Mouse (Mus musculus) stomach, postnatal 0 days (tissue): Measurements from ENCODE around the gene Ap1s3. TPM values are rescaled to one million over a fixed set of nuclear protein-coding genes. Genes with fewer than 3 reads are reported as not detected.

ENCODE experiments used
- ATAC-seq: fragments of 200-750 bp; cut with Nextera tagmentation; 2 replicates; pipeline ENCODE4 v1.8.0; 2017; ENCODE audit not compliant: low FRiP score, low TSS enrichment
- DNase-seq: peaks from one replicate; pipeline ENCODE4 v3.0.0-alpha.2; 2016; ENCODE audit warnings: low spot score
- H3K27ac ChIP-seq: fragments of 300-500 bp; sonication (generic); replicated peaks from 2 replicates; pipeline ENCODE4 v1.5.1; 2014; ENCODE audit warnings: mild to moderate bottlenecking, control low read depth
- H3K27me3 ChIP-seq: fragments of 300-500 bp; sonication (generic); 2 replicates; pipeline ENCODE4 v1.6.1; 2014; ENCODE audit warnings: low read length; ENCODE audit not compliant: control insufficient read depth, insufficient read depth
- H3K36me3 ChIP-seq: fragments of 300-500 bp; sonication (generic); 2 replicates; pipeline ENCODE4 v1.6.1; 2014; ENCODE audit warnings: low read length, mixed read lengths; ENCODE audit not compliant: control insufficient read depth, insufficient read depth
- H3K4me1 ChIP-seq: fragments of 300-500 bp; sonication (generic); replicated peaks from 2 replicates; pipeline ENCODE4 v1.6.1; 2014; ENCODE audit warnings: antibody characterized with exemption; ENCODE audit not compliant: control insufficient read depth, insufficient read depth
- H3K4me2 ChIP-seq: fragments of 300-500 bp; sonication (generic); replicated peaks from 2 replicates; pipeline ENCODE4 v1.6.1; 2014; ENCODE audit warnings: low read depth, mild to moderate bottlenecking, control low read depth, moderate library complexity
- H3K4me3 ChIP-seq: fragments of 300-500 bp; sonication (generic); 2 replicates; pipeline ENCODE4 v1.5.1; 2014; ENCODE audit warnings: low read depth, low read length, control low read depth
- H3K9ac ChIP-seq: fragments of 300-500 bp; sonication (generic); 2 replicates; pipeline ENCODE4 v1.6.1; 2014; ENCODE audit warnings: mild to moderate bottlenecking, low read length, control low read depth, mixed read lengths
- H3K9me3 ChIP-seq: fragments of 300-500 bp; sonication (generic); 2 replicates; pipeline ENCODE4 v1.6.1; 2016; ENCODE audit warnings: low read length; ENCODE audit not compliant: control insufficient read depth
- CTCF ChIP-seq: IDR thresholded peaks from 2 replicates; pipeline ENCODE4 v1.5.1; 2016; ENCODE audit warnings: antibody characterized with exemption, low read depth, mild to moderate bottlenecking, moderate library complexity
- EP300 ChIP-seq: optimal IDR thresholded peaks from 2 replicates; pipeline ENCODE3; 2016; ENCODE audit warnings: antibody characterized with exemption
- WGBS: fragments of 180-500 bp; shearing (Covaris S2); extraction: QIAGEN DNeasy Blood & Tissue Kit; methylation state at CpG from one replicate; pipeline ENCODE4 v1.1.7; 2014; 5-methylcytosine and 5-hydroxymethylcytosine counted together
- polyA plus RNA-seq: library from polyadenylated mRNA; unstranded; fragments of >200 nt; fragmentation: Nextera tagmentation; extraction: Ambion mirVana; gene quantifications from 2 replicates; pipeline ENCODE4 v1.2.1, GENCODE M21; 2015

The Ap1s3 gene
- polyA plus RNA-seq, 1 experiment from 2014 or later: 1.4 TPM

DNA sequence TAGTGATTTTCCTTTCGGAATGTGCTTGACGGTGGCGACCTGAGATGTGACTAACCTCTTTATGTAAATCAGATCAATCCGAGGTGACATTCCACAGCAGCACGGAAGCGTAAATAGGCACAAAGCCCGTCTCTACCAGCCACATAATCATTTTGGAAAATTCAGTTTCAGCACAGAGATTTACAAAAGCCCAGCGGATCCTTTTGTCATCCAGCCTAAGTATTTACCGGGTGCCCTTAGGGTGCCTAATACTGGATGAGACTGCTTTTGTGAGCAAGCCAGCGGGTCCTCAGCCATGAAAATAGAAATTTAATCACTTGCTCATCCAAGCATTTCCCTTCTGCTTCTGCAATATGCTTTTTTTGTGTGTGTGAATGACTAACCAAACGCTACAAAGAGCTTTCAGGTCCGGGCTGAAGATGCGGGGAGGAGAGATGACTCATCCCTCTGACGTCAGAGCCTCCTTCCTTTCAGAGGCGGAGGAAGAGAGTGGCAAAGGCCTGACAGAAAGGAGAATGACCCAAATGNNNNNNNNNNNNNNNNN, 90.6 kb downstream of the Ap1s3 start:
- no peak for TF ChIP-seq CTCF
- TF ChIP-seq EP300: no peak
- Histone ChIP-seq H3K9me3 (no peaks in the 10 kb centered on the region), H3K36me3 (no peaks in the 10 kb centered on the region), H3K4me3 (0 out of 2 replicates have a peak overlapping the region, but pooled peaks have one; percentile 13), H3K4me1 (no peaks in the 10 kb centered on the region), H3K9ac (no peak overlapping the region), H3K27ac (no peak overlapping the region), H3K27me3 (no peaks in the 10 kb centered on the region), H3K4me2 (peak overlapping the region; percentile 36)
- WGBS: 10% methylated on average over 15 of the region's 15 CpGs
- DNase-seq: peak; percentile 53
- no peak for ATAC-seq

- WGBS: 80% methylated on average over 3 of the region's 3 CpGs
Observed at GRCm38 (mm10) chr1:79577357-79577756, 94.4 kb downstream of the Ap1s3 start.

GRCm38 (mm10) chr1:79571912-79572311, 99.9 kb downstream of the Ap1s3 start:
- Histone ChIP-seq H3K27ac (no peak overlapping the region), H3K9me3 (no peaks in the 10 kb centered on the region), H3K4me3 (no peak overlapping the region), H3K36me3 (no peaks in the 10 kb centered on the region), H3K4me2 (no peak overlapping the region), H3K27me3 (no peaks in the 10 kb centered on the region), H3K4me1 (no peaks in the 10 kb centered on the region), H3K9ac (no peak overlapping the region)
- TF ChIP-seq CTCF: no peak
- TF ChIP-seq EP300: no peak
- ATAC-seq: no peak
- DNase-seq: no peak
- WGBS: 78% methylated on average over 4 of the region's 4 CpGs

More at GRCm38 (mm10) chr1:79577357-79577756, 94.4 kb downstream of the Ap1s3 start:
- TF ChIP-seq EP300: no peak
- TF ChIP-seq CTCF: no peak
- no peak for DNase-seq
- no peak for ATAC-seq
- H3K4me3 ChIP-seq: no peak overlapping the region
- H3K36me3 ChIP-seq: no peaks in the 10 kb centered on the region
- no peak overlapping the region for H3K27ac ChIP-seq
- no peaks in the 10 kb centered on the region for H3K27me3 ChIP-seq
- H3K9me3 ChIP-seq: no peaks in the 10 kb centered on the region
- H3K4me1 ChIP-seq: no peaks in the 10 kb centered on the region
- H3K9ac ChIP-seq: no peak overlapping the region
- no peak overlapping the region for H3K4me2 ChIP-seq

- Histone ChIP-seq H3K36me3 (no peaks in the 10 kb centered on the region), H3K27me3 (no peaks in the 10 kb centered on the region), H3K9ac (no peak overlapping the region), H3K4me1 (no peaks in the 10 kb centered on the region), H3K27ac (no peak overlapping the region), H3K4me3 (no peak overlapping the region), H3K9me3 (no peaks in the 10 kb centered on the region), H3K4me2 (no peak overlapping the region)
- ATAC-seq (no peak), DNase-seq (no peak)
- WGBS: 85% methylated on average over 6 of the region's 6 CpGs
- TF ChIP-seq EP300: no peak
- no peak for TF ChIP-seq CTCF
Observed at GRCm38 (mm10) chr1:79571126-79571525, 100.6 kb downstream of the Ap1s3 start.

- H3K27me3 ChIP-seq: no peaks in the 10 kb centered on the region
- peak; percentile 85 for ATAC-seq
- WGBS: 34% methylated on average over 5 of the region's 5 CpGs
- TF ChIP-seq CTCF: no peak
- no peak for TF ChIP-seq EP300
- no peaks in the 10 kb centered on the region for H3K9me3 ChIP-seq
- H3K9ac ChIP-seq: no peak overlapping the region
- no peak for DNase-seq
- no peaks in the 10 kb centered on the region for H3K36me3 ChIP-seq
- H3K27ac ChIP-seq: no peak overlapping the region
- no peak overlapping the region for H3K4me3 ChIP-seq
- H3K4me2 ChIP-seq: no peak overlapping the region
- H3K4me1 ChIP-seq: no peaks in the 10 kb centered on the region
Observed at GRCm38 (mm10) chr1:79561186-79561585, 110.6 kb downstream of the Ap1s3 start.

Other genes starting within 250 kb of the Ap1s3 start
- 9.3 and 10.0 TPM in 2 replicates for gene Scg2, start 231.9 kb downstream of the Ap1s3 start, polyA plus RNA-seq
- 36.4 and 37.7 TPM in 2 replicates for gene Mrpl44, start 104.0 kb upstream of the Ap1s3 start, polyA plus RNA-seq
- 29.6 and 32.6 TPM in 2 replicates for gene Wdfy1, start 104.2 kb upstream of the Ap1s3 start, polyA plus RNA-seq
- 44.6 and 45.7 TPM in 2 replicates for gene Serpine2, start 189.2 kb upstream of the Ap1s3 start, polyA plus RNA-seq